Mouse (Mus musculus) ES-E14 (cell line): ENCODE results near the gene Gng7. TPM values are rescaled to one million over a fixed set of nuclear protein-coding genes. Genes with fewer than 3 reads are reported as not detected.

Experiments used
- DNase-seq: peaks from one replicate; pipeline ENCODE4 v3.0.0-alpha.2; 2013; ENCODE audit warnings: low read depth, low spot score
- H3K27ac ChIP-seq: 2 replicates; pipeline ENCODE4 v1.5.1; 2012; ENCODE audit warnings: low read depth, mild to moderate bottlenecking, low read length, moderate library complexity, mixed read lengths; ENCODE audit not compliant: poor library complexity, insufficient read depth, severe bottlenecking
- H3K36me3 ChIP-seq: 2 replicates; pipeline ENCODE4 v1.6.1; 2012; ENCODE audit warnings: mild to moderate bottlenecking, low read length, moderate library complexity, mixed read lengths; ENCODE audit not compliant: control insufficient read depth, poor library complexity, insufficient read depth, severe bottlenecking
- H3K4me1 ChIP-seq, 2 experiments: fragments of 150-350 bp in 1 of 2; sonication (generic) in 1 of 2; 2 replicates each; pipeline ENCODE4 v1.6.1; 2012; ENCODE audit warnings: low read length in 2 of 2, mild to moderate bottlenecking in 1 of 2, mixed read lengths in 1 of 2; ENCODE audit not compliant: control insufficient read depth in 2 of 2, insufficient read depth in 2 of 2, poor library complexity in 1 of 2
- H3K4me3 ChIP-seq, 2 experiments: fragments of 150-350 bp in 1 of 2; sonication (generic) in 1 of 2; 2 replicates each; pipeline ENCODE4 v1.5.1; 2012; ENCODE audit warnings: low read length in 2 of 2, low read depth in 1 of 2, mild to moderate bottlenecking in 1 of 2, mixed read lengths in 1 of 2; ENCODE audit not compliant: insufficient read depth in 1 of 2, poor library complexity in 1 of 2, severe bottlenecking in 1 of 2
- H3K9ac ChIP-seq: 2 replicates; pipeline ENCODE4 v1.6.1; 2012; ENCODE audit warnings: low read depth, mild to moderate bottlenecking, low read length, mixed read lengths; ENCODE audit not compliant: poor library complexity, insufficient read depth, severe bottlenecking
- H3K9me3 ChIP-seq: fragments of 150-350 bp; sonication (generic); 2 replicates; pipeline ENCODE4 v1.6.1; 2012; ENCODE audit warnings: low read depth, mild to moderate bottlenecking, low read length; ENCODE audit not compliant: control insufficient read depth, insufficient read depth
- CHD2 ChIP-seq: IDR thresholded peaks from 2 replicates; pipeline ENCODE4 v1.6.1; 2014; ENCODE audit warnings: mild to moderate bottlenecking, low read depth, low read length, inconsistent platforms
- HCFC1 ChIP-seq: IDR thresholded peaks from 2 replicates; pipeline ENCODE4 v1.6.1; 2012; ENCODE audit warnings: low read length, inconsistent platforms, borderline replicate concordance; ENCODE audit not compliant: insufficient read depth
- MAFK ChIP-seq: IDR thresholded peaks from 2 replicates; pipeline ENCODE4 v1.6.1; 2014; ENCODE audit warnings: mild to moderate bottlenecking, low read depth, low read length, inconsistent platforms; ENCODE audit not compliant: insufficient read depth
- ZC3H11A ChIP-seq: IDR thresholded peaks from 2 replicates; pipeline ENCODE4 v1.6.1; 2012; ENCODE audit warnings: low read depth, mild to moderate bottlenecking, inconsistent platforms, low read length, borderline replicate concordance
- ZNF384 ChIP-seq: IDR thresholded peaks from 2 replicates; pipeline ENCODE4 v1.6.1; 2012; ENCODE audit warnings: low read depth, low read length, inconsistent platforms
- in situ Hi-C, 2 experiments: fragments of 600-800 bp; cut with MboI; formaldehyde crosslinking; loops; one replicate each; pipeline ENCODE4 v1.15.1; 2025; ENCODE audit warnings: low sequenced_read_pairs in 2 of 2, inconsistent platforms in 1 of 2; ENCODE audit not compliant: unreplicated experiment in 2 of 2
- total RNA-seq: library from RNA; depleted of rRNA; stranded (reverse); fragments of 300-350 nt; gene quantifications from 2 replicates; pipeline ENCODE4 v1.2.3, GENCODE M21; 2012

Gene Gng7
- total RNA-seq, 1 experiment = 0.94 TPM

DNA sequence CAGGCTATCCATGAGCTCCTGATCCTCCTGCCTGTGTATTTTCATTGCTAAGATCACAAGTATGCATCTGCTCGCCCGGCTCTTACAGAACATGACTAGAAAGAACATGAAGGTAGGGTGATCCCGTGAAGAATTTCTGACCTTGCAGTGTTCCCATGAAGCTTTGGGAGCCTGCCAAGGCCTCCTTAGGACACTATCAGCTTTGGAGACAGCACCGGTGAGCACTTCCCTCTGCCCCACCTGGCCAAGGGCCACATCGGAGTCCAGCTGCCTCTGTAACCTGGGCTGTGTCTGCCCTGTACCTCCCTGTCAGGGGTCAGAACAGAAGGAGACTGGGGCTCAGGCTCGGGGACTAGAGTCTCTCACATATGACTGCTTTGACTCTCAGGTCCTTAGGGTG lies 28.0 kb downstream of the Gng7 start:
- no peak for DNase-seq
- Histone ChIP-seq H3K4me1 (peaks cover 0 to 6% of the 10 kb centered on the region in 2 experiments; a peak in 1 of 4 replicates), H3K27ac (no peak overlapping the region), H3K4me3 (no peak overlapping the region), H3K9ac (no peak overlapping the region), H3K36me3 (no peaks in the 10 kb centered on the region), H3K9me3 (no peaks in the 10 kb centered on the region)
- in situ Hi-C loops = loop anchor here in 1 of 2 experiments (10.0 kb wide), 1 partner anchor 62 kb away; no protein-coding TSS in a partner anchor
- no peak for TF ChIP-seq ZNF384
- TF ChIP-seq ZC3H11A = no peak
- no peak for TF ChIP-seq MAFK
- TF ChIP-seq HCFC1 = no peak
- no peak for TF ChIP-seq CHD2

DNA sequence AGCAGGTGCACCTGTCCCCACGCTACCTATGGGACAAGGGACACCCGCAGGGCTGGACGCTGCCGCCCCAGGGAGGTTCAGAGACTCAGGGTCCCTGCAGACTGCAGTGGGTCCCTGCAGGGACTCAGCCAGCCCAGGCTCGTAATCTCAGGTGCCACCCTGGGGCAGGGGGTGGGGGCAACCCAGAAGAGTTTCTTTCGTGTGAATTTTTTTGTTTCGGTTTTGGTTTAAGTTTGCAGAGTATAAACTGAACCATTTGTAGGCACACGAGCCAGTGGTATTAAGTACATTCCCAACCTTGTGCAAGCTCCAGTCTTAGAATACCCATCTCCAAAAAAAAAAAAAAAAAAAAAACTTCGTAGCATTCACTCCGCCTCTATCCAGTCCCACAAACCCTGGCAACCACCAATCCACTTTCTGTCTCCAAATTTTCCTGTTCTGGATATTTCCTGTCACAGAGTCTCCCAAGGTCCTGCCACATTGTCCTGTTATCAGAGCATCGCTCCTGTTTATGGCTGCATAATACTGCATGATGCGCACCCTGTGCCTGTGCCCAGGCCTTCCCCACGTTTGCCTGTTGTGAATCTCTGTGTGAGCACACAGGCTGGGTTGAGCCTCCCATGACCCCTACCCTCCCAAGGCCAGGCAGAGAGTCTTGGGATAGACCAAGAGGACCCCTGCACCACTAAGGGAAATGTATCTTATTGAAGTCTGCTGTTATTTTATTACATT lies 28.6 kb downstream of the Gng7 start:
- H3K9ac ChIP-seq = peak overlapping the region; percentile 35; the same call in 1 of the 2 replicates
- H3K4me1 ChIP-seq = peaks cover 0 to 6% of the 10 kb centered on the region in 2 experiments; a peak in 1 of 4 replicates
- H3K9me3 ChIP-seq = no peaks in the 10 kb centered on the region
- TF ChIP-seq ZC3H11A (no peak), ZNF384 (peak; percentile 84)
- H3K4me3 ChIP-seq = peak overlapping the region; percentile 47 to 59
- no peak overlapping the region for H3K27ac ChIP-seq
- H3K36me3 ChIP-seq = no peaks in the 10 kb centered on the region
- no peak for DNase-seq
- in situ Hi-C loops = loop anchor here in 1 of 2 experiments (10.0 kb wide), 1 partner anchor 61 kb away; no protein-coding TSS in a partner anchor

DNA sequence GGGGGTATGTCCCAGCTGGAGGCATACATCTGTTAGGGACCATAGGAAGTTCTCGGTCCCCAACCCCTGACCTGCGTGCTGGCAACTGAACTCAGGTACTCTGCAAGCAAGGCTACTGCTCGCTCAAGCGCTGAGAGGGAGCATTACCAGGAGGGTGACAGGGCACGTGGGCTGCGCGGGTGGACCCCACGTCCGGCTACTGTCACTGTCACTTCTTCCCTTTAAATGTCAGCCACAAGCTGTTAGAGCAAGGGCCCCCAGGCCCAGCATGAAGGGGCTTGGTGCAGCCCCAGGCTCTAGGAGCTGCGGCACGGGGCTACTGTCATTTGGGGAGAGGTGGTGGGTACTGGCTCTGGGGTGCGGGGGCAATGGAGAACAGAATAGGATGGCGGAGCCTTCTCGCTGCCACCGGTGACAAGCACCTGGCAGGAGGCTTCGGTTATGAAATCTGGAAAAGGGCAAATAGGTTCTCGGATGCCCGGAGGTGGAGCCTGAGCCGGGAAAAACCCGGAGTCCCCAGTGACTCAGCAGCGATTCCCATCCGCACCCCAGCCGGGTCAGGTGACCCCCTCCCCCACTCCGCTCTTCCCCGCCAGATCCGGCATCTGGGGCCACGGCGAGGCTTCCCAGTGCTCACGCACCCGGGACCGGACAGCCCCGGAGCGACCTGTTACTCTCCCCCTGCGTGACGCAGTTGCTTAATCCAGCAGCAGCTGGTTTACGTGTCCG lies 29.3 kb downstream of the Gng7 start:
- DNase-seq = no peak
- Histone ChIP-seq H3K9ac (peak overlapping the region; percentile 35), H3K36me3 (no peaks in the 10 kb centered on the region), H3K4me1 (peaks cover 0 to 6% of the 10 kb centered on the region in 2 experiments; a peak in 1 of 4 replicates), H3K27ac (no peak overlapping the region), H3K4me3 (peak overlapping the region; percentile 47 to 59), H3K9me3 (no peaks in the 10 kb centered on the region)
- no peak for TF ChIP-seq CHD2
- peak; percentile 61 for TF ChIP-seq MAFK
- in situ Hi-C loops = loop anchor here in 1 of 2 experiments (10.0 kb wide), 1 partner anchor 61 kb away; no protein-coding TSS in a partner anchor

DNA sequence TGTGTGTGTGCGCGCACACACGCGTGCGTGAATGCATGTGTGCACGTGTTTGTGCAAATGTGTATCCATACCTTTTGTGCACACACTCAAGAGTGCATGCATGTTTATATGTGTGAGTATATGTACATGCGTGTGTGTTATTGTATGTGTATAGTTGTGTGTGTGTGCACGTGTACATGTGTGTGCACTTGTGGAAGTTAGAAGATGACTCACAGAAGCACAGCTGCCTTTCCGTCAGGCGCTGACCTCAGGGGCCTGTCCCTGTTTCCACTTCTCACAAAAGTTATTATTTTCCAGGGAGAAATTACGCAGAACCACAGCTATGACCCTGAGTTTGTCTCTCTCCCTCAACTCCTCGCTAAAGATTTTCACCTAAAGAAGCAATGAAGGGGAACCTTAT lies 30.5 kb downstream of the Gng7 start:
- Histone ChIP-seq H3K9me3 (no peaks in the 10 kb centered on the region), H3K27ac (no peak overlapping the region), H3K36me3 (no peaks in the 10 kb centered on the region), H3K9ac (no peak overlapping the region), H3K4me3 (no peak overlapping the region), H3K4me1 (peaks cover 0 to 6% of the 10 kb centered on the region in 2 experiments; a peak in 1 of 4 replicates)
- TF ChIP-seq HCFC1 = no peak
- no peak for TF ChIP-seq ZNF384
- TF ChIP-seq CHD2 = no peak
- no peak for TF ChIP-seq ZC3H11A
- no peak for TF ChIP-seq MAFK
- no peak for DNase-seq
- in situ Hi-C loops = loop anchor here in 1 of 2 experiments (10.0 kb wide), 1 partner anchor 59 kb away; no protein-coding TSS in a partner anchor
